Mouse (Mus musculus): ENCODE data around the gene Crkl. TPM values are rescaled to one million over a fixed set of nuclear protein-coding genes. Genes with fewer than 3 reads are reported as not detected.
A peak's percentile ranks its signal among the peaks of the same experiment; 100 is the strongest.
"Not testable (repeated sequence)": the region's sequence is repeated elsewhere in the genome, so short reads cannot be mapped to it uniquely, and the experiment has no call there.

Crkl gene
- polyA plus RNA-seq, 1 experiment from 2014 or later, result 68.9 TPM

DNA sequence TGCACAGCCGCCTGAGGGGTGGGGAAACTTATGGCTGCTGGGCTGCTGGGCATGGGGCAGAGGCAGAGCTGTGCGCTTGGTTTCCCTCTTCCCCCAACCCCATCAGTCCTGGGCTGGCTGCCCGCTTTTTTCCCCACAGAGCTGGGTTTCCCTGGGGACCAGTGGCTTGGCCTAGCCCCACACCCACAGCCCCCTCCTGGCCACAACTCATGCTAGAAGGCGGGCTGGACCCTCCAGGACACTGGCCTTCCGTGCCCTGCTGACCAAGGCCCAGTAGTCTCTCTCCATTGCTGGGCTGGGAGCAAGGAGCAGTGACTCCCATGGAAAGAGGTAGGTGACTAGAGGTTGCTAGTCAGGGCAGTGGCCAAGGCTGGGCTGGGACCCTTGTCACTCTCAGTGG, 39.4 kb downstream of the Crkl start:
- Histone ChIP-seq H3K9me3 (no peaks in the 10 kb centered on the region), H3K27ac (no peak overlapping the region), H3K4me3 (no peak overlapping the region), H3K36me3 (peaks cover 14% of the 10 kb centered on the region; the same call in 1 of the 2 replicates), H3K27me3 (ENCODE audit: insufficient read depth, poor library complexity, severe bottlenecking) (peaks cover 38% of the 10 kb centered on the region), H3K4me1 (peaks cover 21% of the 10 kb centered on the region)
- no peak for DNase-seq (ENCODE audit: low spot score)
- WGBS, result 78% methylated on average over 5 of the region's 5 CpGs

DNA sequence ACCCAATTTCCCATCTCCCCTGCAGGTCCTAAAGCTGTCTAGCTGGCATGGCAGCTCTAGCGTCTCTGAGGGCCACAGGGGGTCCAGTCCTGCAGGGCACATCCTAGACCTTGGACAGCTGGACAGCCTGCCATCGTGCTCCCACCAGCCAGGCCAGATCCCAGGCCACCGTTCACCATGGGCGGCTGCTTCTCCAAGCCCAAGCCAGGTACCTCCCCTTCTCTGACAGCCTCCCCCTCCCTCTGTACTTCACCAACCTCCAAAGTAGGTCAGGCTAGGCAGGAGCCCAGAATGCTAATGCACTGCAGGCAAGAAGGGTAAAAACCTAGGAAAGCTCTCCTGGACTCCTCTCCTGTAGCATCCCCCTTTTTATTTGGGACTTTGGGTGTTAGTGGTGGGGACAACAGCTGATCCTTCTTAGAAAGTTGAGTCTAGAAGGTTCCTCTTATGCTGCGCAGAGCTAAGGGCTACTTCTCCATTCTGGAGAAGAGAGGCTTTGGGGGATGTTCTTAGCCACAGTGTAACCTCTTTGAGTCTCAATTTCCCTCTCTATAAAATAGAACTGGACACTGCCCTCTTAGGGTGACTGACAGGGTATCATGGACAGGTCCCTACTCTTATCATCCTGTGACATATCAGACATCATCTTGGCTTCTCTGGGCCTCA, 40.2 kb downstream of the Crkl start:
- peaks cover 38% of the 10 kb centered on the region for H3K27me3 ChIP-seq (ENCODE audit: insufficient read depth, poor library complexity, severe bottlenecking)
- DNase-seq (ENCODE audit: low spot score), result no peak
- 65% methylated on average over 5 of the region's 5 CpGs for WGBS
- no peak overlapping the region for H3K4me3 ChIP-seq
- no peak overlapping the region for H3K27ac ChIP-seq
- H3K36me3 ChIP-seq, result peaks cover 9% of the 10 kb centered on the region; the same call in 1 of the 2 replicates
- no peaks in the 10 kb centered on the region for H3K9me3 ChIP-seq
- peaks cover 24% of the 10 kb centered on the region for H3K4me1 ChIP-seq

DNA sequence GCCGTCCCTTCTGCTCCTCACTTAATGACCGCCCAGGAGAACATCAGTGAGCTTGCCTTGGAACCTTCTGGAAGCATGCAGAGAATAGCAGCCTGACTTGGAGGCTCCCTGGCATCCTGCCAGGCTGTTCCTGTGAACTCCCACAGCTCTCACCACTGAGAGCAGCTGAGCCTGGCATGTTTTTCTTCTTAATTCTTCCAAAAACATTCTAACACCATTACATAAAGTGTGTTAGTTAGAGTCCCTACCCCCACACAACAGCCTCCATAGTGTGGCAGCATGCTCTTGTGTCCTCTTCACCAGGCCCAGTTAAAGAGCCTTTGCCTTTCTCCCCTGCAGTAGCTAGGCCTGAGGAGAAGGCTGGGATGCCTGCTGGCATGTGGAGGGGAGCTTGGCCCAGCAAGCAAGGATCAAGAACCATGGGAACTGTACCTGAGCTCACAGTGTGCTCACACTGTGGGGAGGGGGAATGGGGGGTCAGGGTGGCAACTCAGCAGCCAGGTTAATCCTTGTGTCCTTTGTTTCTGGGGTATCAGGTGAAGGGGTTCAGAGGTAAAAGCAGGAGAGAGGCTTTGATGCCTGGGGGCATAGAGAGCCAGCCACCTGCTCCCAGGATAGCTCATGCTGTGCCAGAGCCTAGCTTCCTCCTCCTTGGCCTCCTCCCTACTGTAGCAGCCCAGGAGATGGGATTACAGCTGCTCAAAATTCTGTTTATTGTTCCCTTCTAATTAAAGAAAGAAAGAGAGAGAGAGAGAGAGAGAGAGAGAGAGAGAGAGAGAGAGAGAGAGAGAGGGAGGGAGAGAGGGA, 44.9 kb downstream of the Crkl start:
- peaks cover 15% of the 10 kb centered on the region for H3K27me3 ChIP-seq (ENCODE audit: insufficient read depth, poor library complexity, severe bottlenecking)
- H3K4me3 ChIP-seq, result no peak overlapping the region
- no peak overlapping the region; the same call in 1 of the 2 replicates for H3K27ac ChIP-seq
- WGBS, result 55% methylated on average over 2 of the region's 2 CpGs
- peaks cover 17% of the 10 kb centered on the region for H3K4me1 ChIP-seq
- no peaks in the 10 kb centered on the region for H3K9me3 ChIP-seq
- DNase-seq (ENCODE audit: low spot score), result no peak
- H3K36me3 ChIP-seq, result no peaks in the 10 kb centered on the region

DNA sequence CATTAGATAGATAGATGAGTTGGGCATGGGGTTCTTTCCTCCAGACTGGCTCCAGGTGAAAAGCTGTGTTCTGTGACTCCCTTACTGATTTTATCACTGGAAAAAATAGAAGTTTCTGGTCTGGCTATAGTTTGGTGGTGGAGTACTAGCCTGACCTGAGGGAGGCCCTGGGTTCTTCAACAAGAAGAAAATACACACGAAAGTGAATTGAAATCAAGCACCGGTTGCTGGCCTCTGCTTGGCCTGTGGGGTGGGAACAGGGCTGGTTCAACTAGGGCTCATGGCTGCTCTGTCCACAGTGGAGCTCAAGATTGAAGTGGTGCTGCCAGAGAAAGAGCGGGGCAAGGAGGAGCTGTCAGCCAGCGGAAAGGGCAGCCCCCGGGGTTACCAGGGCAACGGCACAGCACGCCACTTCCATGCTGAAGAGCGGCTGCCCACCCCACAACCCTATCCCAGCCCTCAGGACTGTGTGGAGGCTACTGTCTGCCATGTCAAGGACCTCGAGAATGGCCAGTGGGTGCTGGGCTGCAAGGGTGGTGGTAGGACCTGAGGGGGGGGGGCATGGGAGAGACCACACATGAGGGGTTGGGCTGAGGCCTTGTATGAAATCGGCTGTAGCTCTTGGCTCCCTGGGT, 47.6 kb downstream of the Crkl start:
- WGBS, result 36% methylated on average over 10 of the region's 10 CpGs
- no peaks in the 10 kb centered on the region for H3K36me3 ChIP-seq

DNA sequence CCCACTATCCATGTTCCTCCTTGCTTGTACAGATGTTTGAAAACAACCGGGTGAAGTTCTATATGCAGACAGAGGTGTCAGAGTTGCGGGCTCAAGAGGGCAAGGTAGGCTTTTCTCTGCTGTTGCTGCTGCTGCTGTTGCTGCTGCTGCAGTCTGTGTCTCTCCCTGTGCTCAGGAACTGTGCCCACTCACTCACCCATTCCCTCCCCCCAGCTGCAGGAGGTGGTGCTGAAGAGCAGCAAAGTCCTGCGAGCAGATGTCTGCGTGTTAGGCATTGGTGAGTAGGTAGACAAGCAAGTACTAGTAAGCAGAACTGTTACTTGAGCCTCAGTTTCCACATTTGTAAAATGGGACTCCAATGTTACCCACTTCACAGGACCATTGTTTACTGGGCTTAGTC, 50.9 kb downstream of the Crkl start:
- H3K9me3 ChIP-seq, result no peaks in the 10 kb centered on the region
- no peaks in the 10 kb centered on the region for H3K36me3 ChIP-seq
- 57% methylated on average over 4 of the region's 4 CpGs for WGBS
- H3K27me3 ChIP-seq (ENCODE audit: insufficient read depth, poor library complexity, severe bottlenecking), result peaks cover 22% of the 10 kb centered on the region; the same call in 1 of the 2 replicates
- DNase-seq (ENCODE audit: low spot score), result no peak
- H3K27ac ChIP-seq, result peak overlapping the region; percentile 47
- no peak overlapping the region for H3K4me3 ChIP-seq
- H3K4me1 ChIP-seq, result peaks cover 17% of the 10 kb centered on the region

More for the DNA sequence above, 47.6 kb downstream of the Crkl start:
- Histone ChIP-seq H3K27me3 (ENCODE audit: insufficient read depth, poor library complexity, severe bottlenecking) (0 out of 2 replicates have a peak, but pooled peaks cover 8% of the 10 kb centered on the region), H3K9me3 (no peaks in the 10 kb centered on the region), H3K4me3 (no peak overlapping the region), H3K4me1 (peaks cover 23% of the 10 kb centered on the region), H3K27ac (no peak overlapping the region)
- no peak for DNase-seq (ENCODE audit: low spot score)

DNA sequence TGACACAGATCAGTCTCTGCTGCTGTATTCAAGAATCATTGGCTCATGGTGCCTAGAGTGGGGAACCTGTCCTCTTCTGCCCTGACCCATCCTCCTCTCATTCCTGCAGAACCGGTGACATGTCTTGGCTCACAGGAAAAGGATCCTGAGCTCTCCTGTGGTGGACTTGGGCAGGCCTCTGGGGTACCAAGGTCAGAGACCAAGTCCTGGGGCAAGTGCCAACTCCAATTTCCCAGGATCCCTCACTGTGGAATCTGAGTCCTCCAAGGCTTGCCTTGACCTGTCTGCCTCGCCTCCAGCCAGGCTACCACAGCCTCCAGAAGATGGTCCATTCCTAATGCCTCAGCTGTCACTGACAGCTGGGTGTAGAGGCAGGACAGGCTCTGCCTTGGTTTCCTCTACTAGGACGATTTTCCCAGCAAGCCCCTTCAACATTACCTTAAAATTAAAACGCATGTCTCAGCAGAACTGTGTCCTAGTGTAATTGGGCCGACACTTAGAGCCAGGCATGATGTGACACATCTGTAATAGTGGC, 55.3 kb downstream of the Crkl start:
- no peak for DNase-seq (ENCODE audit: low spot score)
- no peaks in the 10 kb centered on the region for H3K9me3 ChIP-seq
- H3K27ac ChIP-seq, result no peak overlapping the region
- WGBS, result 81% methylated on average over 5 of the region's 5 CpGs
- H3K4me1 ChIP-seq, result peaks cover 20% of the 10 kb centered on the region
- peaks cover 22% of the 10 kb centered on the region; the same call in 1 of the 2 replicates for H3K27me3 ChIP-seq (ENCODE audit: insufficient read depth, poor library complexity, severe bottlenecking)
- peaks cover 11% of the 10 kb centered on the region for H3K36me3 ChIP-seq
- H3K4me3 ChIP-seq, result no peak overlapping the region

DNA sequence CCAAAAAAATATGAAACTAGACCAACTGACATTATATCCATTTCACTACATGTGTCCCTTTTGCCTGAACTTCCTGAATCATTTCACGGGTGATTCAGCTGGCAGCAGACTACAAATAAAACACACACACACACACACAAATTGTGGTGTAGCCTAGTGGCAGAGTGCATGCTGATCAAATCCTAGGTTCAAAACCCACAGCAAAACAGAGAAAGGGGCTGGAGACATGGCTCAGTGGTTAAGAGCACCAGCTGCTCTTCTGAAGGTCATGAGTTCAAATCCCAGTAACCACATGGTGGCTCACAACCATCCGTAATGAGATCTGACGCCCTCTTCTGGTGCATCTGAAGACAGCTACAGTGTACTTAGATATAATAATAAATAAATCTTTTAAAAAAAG, 56.2 kb downstream of the Crkl start:
- H3K27ac ChIP-seq, result peak overlapping the region; percentile 95
- H3K9me3 ChIP-seq; DNase-seq (ENCODE audit: low spot score): not testable (repeated sequence)
- peaks cover 13% of the 10 kb centered on the region for H3K4me1 ChIP-seq
- WGBS, result 30% methylated on average over 3 of the region's 3 CpGs
- H3K36me3 ChIP-seq, result peaks cover 20% of the 10 kb centered on the region
- peak overlapping the region; percentile 86 for H3K4me3 ChIP-seq
- H3K27me3 ChIP-seq (ENCODE audit: insufficient read depth, poor library complexity, severe bottlenecking), result peaks cover 22% of the 10 kb centered on the region; the same call in 1 of the 2 replicates

DNA sequence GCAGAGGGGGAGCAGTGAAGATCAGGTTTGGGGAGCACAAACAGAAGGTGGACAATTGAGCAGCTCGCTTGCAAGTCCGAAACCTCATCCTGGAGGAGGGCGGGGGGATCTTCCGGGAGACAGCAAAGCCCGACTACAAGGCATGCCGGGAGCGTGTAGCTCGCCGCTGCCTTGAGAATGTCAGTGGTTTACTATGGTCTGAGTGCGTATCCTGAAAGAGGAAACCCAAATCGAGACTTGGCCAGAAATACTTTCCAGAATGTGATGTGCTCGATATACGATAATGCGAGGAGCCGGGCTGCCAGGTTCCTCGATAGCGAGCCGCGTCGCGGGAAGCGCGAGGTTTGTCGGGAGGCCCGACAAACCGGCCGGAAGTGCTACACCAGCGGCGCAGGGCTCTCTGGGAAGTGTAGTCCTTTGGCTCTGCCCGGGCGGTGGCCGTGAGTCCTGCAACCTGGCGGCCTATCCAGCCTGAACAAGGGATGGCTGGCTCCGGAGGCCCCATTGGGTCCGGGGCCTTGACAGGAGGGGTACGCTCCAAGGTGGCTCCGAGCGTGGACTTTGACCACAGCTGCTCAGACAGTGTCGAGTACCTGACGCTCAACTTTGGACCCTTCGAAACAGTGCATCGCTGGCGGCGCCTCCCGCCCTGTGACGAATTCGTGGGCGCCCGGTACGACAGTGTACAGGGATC, 56.9 kb downstream of the Crkl start, which contains the start of gene Lztr1:
Lztr1 (plus strand) TSS at position 143 of the 694 bp plus-strand sequence.
- DNase-seq (ENCODE audit: low spot score), result peak; percentile 97
- Histone ChIP-seq H3K9me3 (no peaks in the 10 kb centered on the region), H3K4me3 (peak within 1 kb of the TSS; percentile 86), H3K27me3 (ENCODE audit: insufficient read depth, poor library complexity, severe bottlenecking) (peaks cover 15% of the 10 kb centered on the region; the same call in 1 of the 2 replicates), H3K27ac (peak within 1 kb of the TSS; percentile 95), H3K4me1 (peaks cover 13% of the 10 kb centered on the region), H3K36me3 (peaks cover 27% of the 10 kb centered on the region)
- under 1% methylated on average over 50 of the region's 50 CpGs for WGBS

DNA sequence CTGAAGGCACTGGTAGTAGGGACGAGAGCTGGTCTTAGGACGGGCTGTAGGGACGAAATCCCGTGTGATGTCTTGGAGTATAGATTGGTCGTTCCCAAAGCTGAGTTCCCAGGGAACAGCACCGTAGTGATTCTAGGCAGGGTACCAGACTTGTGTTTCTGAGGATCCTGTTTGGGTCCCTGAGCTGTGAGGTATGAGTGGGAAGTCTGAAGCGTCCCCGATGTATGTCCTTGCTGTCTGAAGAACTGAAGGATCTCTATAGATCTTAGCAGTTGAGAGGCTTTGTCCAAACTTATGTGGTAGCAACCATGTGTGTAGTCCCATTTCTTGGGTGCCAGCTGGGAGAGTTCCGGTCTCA, 57.4 kb downstream of the Crkl start:
- no peak for DNase-seq (ENCODE audit: low spot score)
- Histone ChIP-seq H3K27me3 (ENCODE audit: insufficient read depth, poor library complexity, severe bottlenecking) (peaks cover 13% of the 10 kb centered on the region; the same call in 1 of the 2 replicates), H3K27ac (peak overlapping the region; percentile 95), H3K4me1 (peaks cover 13% of the 10 kb centered on the region), H3K4me3 (peak overlapping the region; percentile 86), H3K36me3 (peaks cover 32% of the 10 kb centered on the region), H3K9me3 (no peaks in the 10 kb centered on the region)
- WGBS, result 13% methylated on average over 9 of the region's 9 CpGs

DNA sequence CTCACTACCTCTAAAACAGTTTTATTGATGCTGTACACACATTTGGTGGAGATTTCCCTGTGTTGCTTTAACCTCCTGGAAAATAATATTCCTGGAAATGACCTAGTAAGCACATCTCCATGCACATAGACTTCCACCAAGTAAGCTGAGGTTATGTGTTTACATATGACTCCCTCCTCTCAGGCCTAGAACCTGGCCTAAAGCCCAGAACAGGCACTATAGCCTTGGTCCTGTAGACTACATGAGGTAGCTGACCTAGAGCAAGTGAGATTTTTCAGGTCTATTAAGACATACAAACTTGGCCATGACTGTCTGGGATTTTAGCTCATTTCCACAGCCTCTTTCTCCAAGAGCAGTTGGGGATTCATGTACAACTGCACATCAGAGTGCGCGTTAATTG, 58.4 kb downstream of the Crkl start:
- Histone ChIP-seq H3K27me3 (ENCODE audit: insufficient read depth, poor library complexity, severe bottlenecking) (0 out of 2 replicates have a peak, but pooled peaks cover 8% of the 10 kb centered on the region), H3K36me3 (peaks cover 41% of the 10 kb centered on the region), H3K27ac (no peak overlapping the region), H3K9me3 (no peaks in the 10 kb centered on the region), H3K4me3 (no peak overlapping the region), H3K4me1 (peaks cover 13% of the 10 kb centered on the region)
- no peak for DNase-seq (ENCODE audit: low spot score)
- WGBS, result 96% methylated on average over 2 of the region's 2 CpGs

DNA sequence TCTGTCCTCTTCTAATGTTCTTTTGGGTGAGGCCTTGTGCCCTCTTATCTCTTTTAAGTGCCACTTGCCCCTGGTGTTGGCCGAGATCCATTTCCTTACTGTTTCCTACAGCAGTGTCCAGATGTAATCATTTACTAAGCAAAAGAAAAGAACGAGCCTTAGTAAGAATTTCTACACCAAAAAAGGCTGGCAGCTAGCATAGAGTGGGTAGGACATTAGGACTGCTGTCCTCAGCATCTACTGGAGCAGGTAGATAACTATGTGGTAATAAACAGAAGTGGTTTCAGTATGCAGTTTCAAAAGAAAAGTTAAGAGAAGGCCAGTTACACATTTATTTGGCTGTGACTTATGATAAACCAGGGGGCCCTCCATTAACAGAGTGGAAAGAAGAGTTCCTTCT, 58.9 kb downstream of the Crkl start:
- Histone ChIP-seq H3K4me1 (peaks cover 13% of the 10 kb centered on the region), H3K36me3 (peaks cover 46% of the 10 kb centered on the region), H3K27me3 (ENCODE audit: insufficient read depth, poor library complexity, severe bottlenecking) (0 out of 2 replicates have a peak, but pooled peaks cover 2% of the 10 kb centered on the region), H3K4me3 (no peak overlapping the region), H3K27ac (no peak overlapping the region), H3K9me3 (no peaks in the 10 kb centered on the region)
- WGBS, result 60% methylated on average over 2 of the region's 2 CpGs
- no peak for DNase-seq (ENCODE audit: low spot score)

DNA sequence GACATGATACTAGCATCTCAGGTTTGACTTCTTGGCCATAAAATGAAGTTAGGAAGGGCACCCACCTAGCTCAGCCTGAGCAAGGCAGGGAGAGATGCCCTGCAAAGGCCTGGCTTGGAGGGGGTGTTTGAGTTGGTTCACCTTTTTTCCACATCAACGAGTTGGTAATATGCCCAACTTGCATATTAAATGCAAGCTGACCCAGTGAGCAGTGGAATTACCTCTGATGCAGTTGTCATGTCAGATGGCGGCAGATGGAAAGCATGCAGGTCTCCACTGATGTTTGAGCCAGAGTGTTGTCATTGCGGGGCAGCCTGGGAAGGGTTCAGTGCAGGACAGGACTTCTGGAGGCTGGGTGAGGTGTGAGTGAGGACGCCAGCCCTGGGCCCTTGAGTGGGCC, 59.6 kb downstream of the Crkl start:
- no peak for DNase-seq (ENCODE audit: low spot score)
- 90% methylated on average over 4 of the region's 4 CpGs for WGBS
- no peaks in the 10 kb centered on the region for H3K27me3 ChIP-seq (ENCODE audit: insufficient read depth, poor library complexity, severe bottlenecking)
- H3K27ac ChIP-seq, result no peak overlapping the region
- peaks cover 13% of the 10 kb centered on the region for H3K4me1 ChIP-seq
- H3K36me3 ChIP-seq, result peaks cover 53% of the 10 kb centered on the region
- no peak overlapping the region for H3K4me3 ChIP-seq
- no peaks in the 10 kb centered on the region for H3K9me3 ChIP-seq

All from heart, embryonic 10.5 days (tissue).